ENCODE assay signal across 8 mouse cellular contexts in the genomic region with DNA sequence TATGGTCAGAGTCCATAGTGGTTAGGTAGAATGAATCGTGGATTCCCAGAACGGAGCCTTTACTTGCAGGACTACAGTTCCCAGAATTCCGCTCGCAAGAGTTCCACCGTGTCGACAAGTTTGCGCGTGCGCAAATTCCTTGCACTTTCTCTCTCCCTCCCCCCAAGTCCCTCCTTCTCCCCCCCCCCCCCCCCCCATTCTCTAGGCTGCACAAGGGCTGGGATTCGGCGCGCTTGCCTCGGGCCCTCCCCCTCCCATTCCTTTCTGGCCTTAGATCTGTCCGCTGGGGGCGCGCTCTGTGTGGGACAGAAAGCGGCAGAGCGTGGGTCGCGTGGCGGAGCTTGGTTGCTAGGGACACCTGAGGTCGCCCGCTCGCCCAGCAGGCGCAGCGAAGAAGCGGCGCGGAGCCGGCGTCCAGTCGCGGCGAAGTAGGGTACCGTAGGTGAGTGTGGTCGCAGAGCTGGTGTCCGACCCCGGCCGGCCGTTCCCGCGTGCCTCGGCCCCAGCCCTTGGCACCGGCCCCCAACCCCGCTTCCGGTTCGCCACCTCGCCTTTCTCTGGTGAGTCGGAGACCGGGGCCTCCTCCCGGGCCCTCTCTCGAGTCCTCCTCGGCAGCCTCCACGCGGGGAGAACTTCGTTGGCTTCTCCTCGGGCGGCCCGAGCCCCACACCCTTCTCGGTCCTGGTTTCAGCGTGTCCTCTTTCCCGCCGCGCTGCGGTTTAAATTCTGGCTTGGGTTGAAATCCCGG. TPM values are rescaled to one million over a fixed set of nuclear protein-coding genes. Genes with fewer than 3 reads are reported as not detected.
A peak's percentile ranks its signal among the peaks of the same experiment; 100 is the strongest.
DNase-seq lines count a peak whose midpoint lies in the region; ATAC-seq and TF ChIP-seq lines count a peak whose summit lies in the region.

A gene (plus strand): TSS at position 298 of the 748 bp plus-strand sequence.

- H3K27me3 ChIP-seq in forebrain, embryonic 10.5 days (ENCODE audit: poor library complexity, severe bottlenecking), result no peaks in the 10 kb centered on the region
- no peaks in the 10 kb centered on the region for H3K27me3 ChIP-seq in heart, embryonic 15.5 days
- no peaks in the 10 kb centered on the region for H3K27me3 ChIP-seq in liver, embryonic 14.5 days (ENCODE audit: control insufficient read depth, insufficient read depth, low read length)
- no peaks in the 10 kb centered on the region for H3K27me3 ChIP-seq in neural tube, embryonic 11.5 days (ENCODE audit: control insufficient read depth, insufficient read depth, low read length)
- no peaks in the 10 kb centered on the region for H3K27me3 ChIP-seq in stomach, postnatal 0 days (ENCODE audit: control insufficient read depth, insufficient read depth, low read length)

- peaks cover 33% of the 10 kb centered on the region for H3K36me3 ChIP-seq in forebrain, embryonic 10.5 days (replicated peaks)
- H3K36me3 ChIP-seq in heart, embryonic 15.5 days, result 0 out of 2 replicates have a peak, but pooled peaks cover 4% of the 10 kb centered on the region
- no peaks in the 10 kb centered on the region for H3K36me3 ChIP-seq in liver, embryonic 14.5 days (replicated peaks; ENCODE audit: control insufficient read depth, insufficient read depth, low read depth)
- no peaks in the 10 kb centered on the region for H3K36me3 ChIP-seq in neural tube, embryonic 11.5 days (ENCODE audit: control insufficient read depth, insufficient read depth, low read length)
- H3K36me3 ChIP-seq in stomach, postnatal 0 days (ENCODE audit: control insufficient read depth, insufficient read depth, low read length), result no peaks in the 10 kb centered on the region

- H3K4me3 ChIP-seq in forebrain, embryonic 10.5 days, result peak within 1 kb of the TSS; percentile 87
- peak within 1 kb of the TSS; percentile 98 for H3K4me3 ChIP-seq in heart, embryonic 15.5 days
- peak within 1 kb of the TSS; percentile 80 to 81 for H3K4me3 ChIP-seq in liver, embryonic 14.5 days (ENCODE audit: insufficient read depth in 1 of 2, low read depth in 2 of 2, low read length in 2 of 2)
- H3K4me3 ChIP-seq in neural tube, embryonic 11.5 days (ENCODE audit: low read depth, low read length), result peak within 1 kb of the TSS; percentile 61
- peak within 1 kb of the TSS; percentile 95 for H3K4me3 ChIP-seq in stomach, postnatal 0 days (ENCODE audit: low read depth, low read length)

- ATAC-seq in heart, embryonic 15.5 days (replicated peaks; ENCODE audit: insufficient number of reproducible peaks, insufficient read depth, low FRiP score, low read depth), result peak; percentile 99
- peak; percentile 96 for ATAC-seq in liver, embryonic 14.5 days (ENCODE audit: insufficient read depth)
- peak; percentile 99 for ATAC-seq in neural tube, embryonic 11.5 days (ENCODE audit: insufficient read depth, low FRiP score, low TSS enrichment)
- peak; percentile 99 for ATAC-seq in stomach, postnatal 0 days (ENCODE audit: low FRiP score, low TSS enrichment)

- TF ChIP-seq CTCF in liver, embryonic 14.5 days (IDR thresholded peaks at IDR 0.05; ENCODE audit: low read depth), result peak; percentile 82
- TF ChIP-seq CTCF in stomach, postnatal 0 days (IDR thresholded peaks at IDR 0.05; ENCODE audit: low read depth), result peak; percentile 79

- H3K9ac ChIP-seq in heart, embryonic 15.5 days, result peak within 1 kb of the TSS; percentile 91
- H3K9ac ChIP-seq in liver, embryonic 14.5 days (replicated peaks), result peak within 1 kb of the TSS; percentile 71
- peak within 1 kb of the TSS; percentile 78 for H3K9ac ChIP-seq in neural tube, embryonic 11.5 days (ENCODE audit: low read length)
- H3K9ac ChIP-seq in stomach, postnatal 0 days (ENCODE audit: low read length), result peak within 1 kb of the TSS; percentile 71

- H3K9me3 ChIP-seq in forebrain, embryonic 10.5 days, result no peaks in the 10 kb centered on the region
- H3K9me3 ChIP-seq in heart, embryonic 15.5 days (replicated peaks), result no peaks in the 10 kb centered on the region
- H3K9me3 ChIP-seq in liver, embryonic 14.5 days (ENCODE audit: control insufficient read depth, low read length), result no peaks in the 10 kb centered on the region
- no peaks in the 10 kb centered on the region for H3K9me3 ChIP-seq in neural tube, embryonic 11.5 days (ENCODE audit: control insufficient read depth, low read length)
- H3K9me3 ChIP-seq in stomach, postnatal 0 days (ENCODE audit: control insufficient read depth, low read length), result no peaks in the 10 kb centered on the region

- peak; percentile 83 to 86 for DNase-seq in CD8-positive naive resting alpha-beta T cell, adult 2 months (ENCODE audit: low read depth in 2 of 2, low spot score in 2 of 2)
- peak; percentile 94 for DNase-seq in c-Kit-positive CD71-negative TER-119-negative erythroid progenitor cells, embryonic 14.5 days (ENCODE audit: low read depth)
- peak; percentile 96 for DNase-seq in forebrain, embryonic 10.5 days (ENCODE audit: extremely low spot score, low spot score)
- peak; percentile 98 for DNase-seq in kidney, postnatal 25 days
- DNase-seq in liver, embryonic 14.5 days (ENCODE audit: low read depth in 3 of 3, low spot score in 3 of 3), result peak; percentile 82 to 86 (median 83)
- peak; percentile 95 for DNase-seq in neural tube, embryonic 11.5 days (ENCODE audit: low spot score)
- peak; percentile 97 for DNase-seq in stomach, postnatal 0 days (ENCODE audit: low spot score)

- H3K4me2 ChIP-seq in heart, embryonic 15.5 days, result peak within 1 kb of the TSS; percentile 69
- peak within 1 kb of the TSS; percentile 82 for H3K4me2 ChIP-seq in liver, embryonic 14.5 days (ENCODE audit: low read depth)
- peak within 1 kb of the TSS; percentile 56 for H3K4me2 ChIP-seq in neural tube, embryonic 11.5 days (ENCODE audit: low read depth)
- peak within 1 kb of the TSS; percentile 65 for H3K4me2 ChIP-seq in stomach, postnatal 0 days (replicated peaks; ENCODE audit: low read depth)

- WGBS in forebrain, embryonic 10.5 days, result 1% methylated on average over 66 of the region's 66 CpGs
- under 1% methylated on average over 62 of the region's 66 CpGs for WGBS in heart, embryonic 15.5 days
- WGBS in liver, embryonic 14.5 days (ENCODE audit: insufficient replicate concordance), result under 1% methylated on average over 66 of the region's 66 CpGs
- 1% methylated on average over 58 of the region's 66 CpGs for WGBS in neural tube, embryonic 11.5 days
- whole genome bisulfite sequencing in stomach, postnatal 0 days, result under 1% methylated on average over 35 of the region's 66 CpGs

- peaks cover 13% of the 10 kb centered on the region for H3K4me1 ChIP-seq in forebrain, embryonic 10.5 days
- peaks cover 27% of the 10 kb centered on the region for H3K4me1 ChIP-seq in heart, embryonic 15.5 days (replicated peaks)
- peaks cover 0 to 14% of the 10 kb centered on the region in 2 experiments; a peak in 3 of 4 replicates for H3K4me1 ChIP-seq in liver, embryonic 14.5 days (replicated peaks; ENCODE audit: control insufficient read depth in 2 of 2, insufficient read depth in 2 of 2, low read length in 1 of 2)
- 0 out of 2 replicates have a peak, but pooled peaks cover 3% of the 10 kb centered on the region for H3K4me1 ChIP-seq in neural tube, embryonic 11.5 days (ENCODE audit: control insufficient read depth, insufficient read depth, low read length)
- H3K4me1 ChIP-seq in stomach, postnatal 0 days (replicated peaks; ENCODE audit: control insufficient read depth, insufficient read depth), result no peaks in the 10 kb centered on the region

- peak within 1 kb of the TSS; percentile 97 for H3K27ac ChIP-seq in forebrain, embryonic 10.5 days
- peak within 1 kb of the TSS; percentile 87 for H3K27ac ChIP-seq in heart, embryonic 15.5 days
- H3K27ac ChIP-seq in liver, embryonic 14.5 days, result peak within 1 kb of the TSS; percentile 34
- peak within 1 kb of the TSS; percentile 42 for H3K27ac ChIP-seq in neural tube, embryonic 11.5 days (ENCODE audit: low read depth, low read length)
- H3K27ac ChIP-seq in stomach, postnatal 0 days (replicated peaks), result peak within 1 kb of the TSS; percentile 84

- no peak for TF ChIP-seq EP300 in liver, embryonic 14.5 days (IDR thresholded peaks at IDR 0.05; ENCODE audit: low read depth)
- no peak for TF ChIP-seq EP300 in stomach, postnatal 0 days (optimal IDR thresholded peaks at IDR 0.05)

RNA-seq across cellular contexts. Expression of the gene that starts here (rescaled TPM):
- 54.9 and 58.0 TPM in 2 replicates for polyA plus RNA-seq in forebrain, embryonic 10.5 days (2016; fragmentation: Nextera tagmentation; extraction: Ambion mirVana)
- 7.3 and 8.3 TPM in 2 replicates for polyA plus RNA-seq in heart, embryonic 15.5 days (2015; fragmentation: Nextera tagmentation; extraction: Ambion mirVana)
- 5.4 and 6.5 TPM in 2 replicates for polyA plus RNA-seq in liver, embryonic 14.5 days (2012; rRNA removed)
- 6.2 and 6.5 TPM in 2 replicates for polyA plus RNA-seq in liver, embryonic 14.5 days (2014; fragmentation: Nextera tagmentation; extraction: Ambion mirVana)
- 42.5 and 50.2 TPM in 2 replicates for polyA plus RNA-seq in neural tube, embryonic 11.5 days (2014; fragmentation: Nextera tagmentation; extraction: Ambion mirVana)
- 1.8 and 2.5 TPM in 2 replicates for polyA plus RNA-seq in stomach, postnatal 0 days (2015; fragmentation: Nextera tagmentation; extraction: Ambion mirVana)

Comparison
In these comparisons a context has a peak if more than half of its experiments do, and no peak if none do; other contexts are left out.
1. Peak in every context shown above with its lines: DNase-seq, ATAC-seq, H3K4me3 ChIP-seq and H3K27ac ChIP-seq.
2. H3K27ac ChIP-seq: peak in every context shown above with its lines; median percentile 97 in forebrain, embryonic 10.5 days; 87 in heart, embryonic 15.5 days; 84 in stomach, postnatal 0 days; 42 in neural tube, embryonic 11.5 days; 34 in liver, embryonic 14.5 days.